Mouse (Mus musculus) limb, embryonic 10.5 days (tissue): ENCODE results near the gene Ccdc34. TPM values are rescaled to one million over a fixed set of nuclear protein-coding genes. Genes with fewer than 3 reads are reported as not detected.

ENCODE experiments used
- DNase-seq: peaks from one replicate; pipeline ENCODE4 v3.0.0-alpha.2; 2017; ENCODE audit warnings: low spot score
- H3K27ac ChIP-seq: fragments of 300-500 bp; sonication (generic); 2 replicates; pipeline ENCODE4 v1.5.1; 2016; ENCODE audit warnings: mild to moderate bottlenecking
- H3K27me3 ChIP-seq: fragments of 300-500 bp; sonication (generic); 2 replicates; pipeline ENCODE4 v1.6.1; 2016; ENCODE audit warnings: low read depth, mild to moderate bottlenecking; ENCODE audit not compliant: poor library complexity, severe bottlenecking
- H3K36me3 ChIP-seq: fragments of 300-500 bp; sonication (generic); 2 replicates; pipeline ENCODE4 v1.6.1; 2016; ENCODE audit warnings: mild to moderate bottlenecking, moderate library complexity
- H3K4me1 ChIP-seq: fragments of 300-500 bp; sonication (generic); 2 replicates; pipeline ENCODE4 v1.6.1; 2016
- H3K4me3 ChIP-seq: fragments of 300-500 bp; sonication (generic); 2 replicates; pipeline ENCODE4 v1.5.1; 2016; ENCODE audit warnings: mild to moderate bottlenecking, moderate library complexity
- H3K9me3 ChIP-seq: fragments of 300-500 bp; sonication (generic); replicated peaks from 2 replicates; pipeline ENCODE4 v1.6.1; 2016; ENCODE audit warnings: mild to moderate bottlenecking
- WGBS: fragments of 180-500 bp; shearing (Covaris S2); methylation state at CpG from one replicate; pipeline ENCODE4 v1.1.7; 2016; 5-methylcytosine and 5-hydroxymethylcytosine counted together
- polyA plus RNA-seq: library from polyadenylated mRNA; unstranded; fragments of >200 nt; fragmentation: Nextera tagmentation; extraction: Ambion mirVana; gene quantifications from 2 replicates; pipeline ENCODE4 v1.2.1, GENCODE M21; 2016

Ccdc34 gene
- polyA plus RNA-seq = 49.3 and 57.2 TPM in 2 replicates

- WGBS = under 1% methylated on average over 55 of the region's 55 CpGs
- H3K36me3 ChIP-seq = peaks cover 33% of the 10 kb centered on the region
- H3K27ac ChIP-seq = peak within 1 kb of the TSS; percentile 99
- DNase-seq = peak; percentile 96
- peak within 1 kb of the TSS; percentile 90 for H3K4me3 ChIP-seq
- peaks cover 22% of the 10 kb centered on the region for H3K4me1 ChIP-seq
- no peaks in the 10 kb centered on the region for H3K27me3 ChIP-seq
- H3K9me3 ChIP-seq = no peaks in the 10 kb centered on the region
Observed at GRCm38 (mm10) chr2:110017616-110018505, at the start of gene Ccdc34. Gene Ccdc34, plus strand, starts transcription at chr2:110017817.

GRCm38 (mm10) chr2:109969381-109969780 lies 48.2 kb upstream of the Ccdc34 start:
- no peaks in the 10 kb centered on the region for H3K27me3 ChIP-seq
- H3K36me3 ChIP-seq = no peaks in the 10 kb centered on the region
- H3K27ac ChIP-seq = no peak overlapping the region
- H3K4me1 ChIP-seq = peaks cover 23% of the 10 kb centered on the region
- DNase-seq = no peak
- no peaks in the 10 kb centered on the region for H3K9me3 ChIP-seq
- WGBS = 90% methylated on average over 3 of the region's 3 CpGs
- H3K4me3 ChIP-seq = no peak overlapping the region

- Histone ChIP-seq H3K36me3 (no peaks in the 10 kb centered on the region), H3K9me3 (no peaks in the 10 kb centered on the region), H3K4me3 (no peak overlapping the region), H3K27me3 (no peaks in the 10 kb centered on the region), H3K27ac (no peak overlapping the region), H3K4me1 (peaks cover 23% of the 10 kb centered on the region)
- DNase-seq = no peak
- WGBS = 58% methylated on average over 10 of the region's 10 CpGs
Observed at GRCm38 (mm10) chr2:109969926-109970532, 47.6 kb upstream of the Ccdc34 start.

DNA sequence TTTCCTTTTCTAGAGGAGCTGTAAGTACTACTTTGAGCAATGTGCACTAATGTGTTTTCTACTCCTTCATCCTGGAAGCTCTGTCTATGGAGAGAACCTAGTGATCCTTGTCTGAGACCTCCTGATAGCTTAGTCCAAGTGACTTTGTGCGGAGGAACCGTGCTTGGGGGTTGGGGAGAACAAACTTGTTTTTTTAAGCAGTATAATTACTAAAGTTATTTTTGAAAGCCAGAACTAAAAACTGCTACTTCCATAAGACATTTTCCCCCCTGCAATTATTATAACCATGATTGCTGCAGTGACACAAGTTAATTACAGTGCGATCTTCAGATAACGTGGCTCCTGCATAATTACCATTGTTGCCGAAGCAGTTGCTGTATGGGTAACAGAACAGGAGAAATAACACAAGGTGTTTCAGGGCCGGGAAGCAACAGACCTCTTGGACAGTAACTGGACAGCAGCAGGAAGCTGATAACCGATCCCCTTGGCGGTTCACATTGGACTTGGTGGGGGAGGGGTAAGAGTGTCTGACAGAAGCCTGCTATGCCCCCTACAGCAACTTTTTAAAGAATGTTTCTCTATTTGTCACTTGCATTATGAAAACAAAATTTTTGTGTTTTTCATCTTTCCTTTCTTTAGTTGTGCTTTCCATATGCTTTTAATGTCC lies 46.7 kb upstream of the Ccdc34 start:
- H3K9me3 ChIP-seq = no peaks in the 10 kb centered on the region
- peaks cover 6% of the 10 kb centered on the region for H3K36me3 ChIP-seq
- H3K27me3 ChIP-seq = no peaks in the 10 kb centered on the region
- H3K27ac ChIP-seq = no peak overlapping the region
- H3K4me3 ChIP-seq = no peak overlapping the region
- DNase-seq = no peak
- H3K4me1 ChIP-seq = peaks cover 23% of the 10 kb centered on the region
- WGBS = 66% methylated on average over 8 of the region's 8 CpGs

DNA sequence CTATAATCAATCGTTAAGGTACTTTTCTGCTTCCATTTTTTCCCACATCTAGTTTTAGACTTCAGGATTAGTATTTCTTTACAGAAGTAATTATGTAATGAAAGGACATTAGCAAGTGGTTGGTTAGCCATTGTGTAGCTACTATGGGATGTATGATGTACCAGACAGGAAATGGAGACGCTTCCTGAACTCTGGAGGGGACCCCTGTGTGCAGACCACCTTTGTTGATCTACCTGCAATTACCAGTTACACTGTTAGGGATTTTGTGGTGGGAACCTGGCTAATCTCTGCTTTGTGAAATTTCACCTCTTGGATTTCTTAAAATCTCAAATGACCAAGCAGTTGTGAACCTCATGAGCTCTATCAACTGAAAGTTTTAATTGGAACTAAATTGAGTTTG lies 45.3 kb upstream of the Ccdc34 start:
- Histone ChIP-seq H3K27me3 (no peaks in the 10 kb centered on the region), H3K27ac (no peak overlapping the region), H3K4me3 (no peak overlapping the region), H3K4me1 (peaks cover 23% of the 10 kb centered on the region), H3K36me3 (peaks cover 8% of the 10 kb centered on the region), H3K9me3 (no peaks in the 10 kb centered on the region)
- DNase-seq = no peak
- WGBS = 81% methylated on average over 2 of the region's 2 CpGs

GRCm38 (mm10) chr2:109972922-109973321 lies 44.7 kb upstream of the Ccdc34 start:
- DNase-seq = no peak
- no peaks in the 10 kb centered on the region for H3K9me3 ChIP-seq
- no peak overlapping the region for H3K27ac ChIP-seq
- 71% methylated on average over 7 of the region's 7 CpGs for WGBS
- H3K36me3 ChIP-seq = peaks cover 8% of the 10 kb centered on the region
- no peak overlapping the region for H3K4me3 ChIP-seq
- no peaks in the 10 kb centered on the region for H3K27me3 ChIP-seq
- H3K4me1 ChIP-seq = peaks cover 23% of the 10 kb centered on the region

DNA sequence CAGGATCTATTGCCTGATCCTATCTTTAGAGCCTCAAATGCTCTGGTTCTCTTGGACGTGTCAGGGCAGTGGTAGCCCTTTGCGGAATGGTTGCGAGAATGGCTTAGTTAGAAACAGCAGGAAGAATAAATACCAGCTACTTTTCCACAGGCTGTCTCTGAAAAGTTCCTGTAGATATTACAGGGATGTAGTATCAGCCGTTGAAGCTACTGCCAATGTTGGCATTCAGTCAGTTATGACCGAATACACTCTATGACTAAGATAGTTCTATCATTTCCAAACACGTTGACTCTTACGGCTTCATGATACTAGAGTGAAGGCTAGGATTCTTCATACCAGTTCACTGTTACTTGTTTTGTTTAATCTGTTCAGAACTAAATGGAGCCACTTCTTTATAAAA lies 42.8 kb upstream of the Ccdc34 start:
- no peaks in the 10 kb centered on the region for H3K27me3 ChIP-seq
- no peak overlapping the region for H3K4me3 ChIP-seq
- 97% methylated on average over 7 of the region's 7 CpGs for WGBS
- peaks cover 8% of the 10 kb centered on the region for H3K36me3 ChIP-seq
- H3K9me3 ChIP-seq = no peaks in the 10 kb centered on the region
- H3K4me1 ChIP-seq = peaks cover 18% of the 10 kb centered on the region
- DNase-seq = no peak
- no peak overlapping the region for H3K27ac ChIP-seq

GRCm38 (mm10) chr2:109976181-109976580 lies 41.4 kb upstream of the Ccdc34 start:
- peaks cover 8% of the 10 kb centered on the region for H3K36me3 ChIP-seq
- no peak for DNase-seq
- 74% methylated on average over 2 of the region's 2 CpGs for WGBS
- no peak overlapping the region for H3K27ac ChIP-seq
- H3K9me3 ChIP-seq = no peaks in the 10 kb centered on the region
- H3K27me3 ChIP-seq = no peaks in the 10 kb centered on the region
- H3K4me1 ChIP-seq = peaks cover 13% of the 10 kb centered on the region; the same call in 1 of the 2 replicates
- H3K4me3 ChIP-seq = no peak overlapping the region

- WGBS = 87% methylated on average over 6 of the region's 6 CpGs
- no peaks in the 10 kb centered on the region for H3K9me3 ChIP-seq
- H3K36me3 ChIP-seq = peaks cover 8% of the 10 kb centered on the region
- peaks cover 10% of the 10 kb centered on the region; the same call in 1 of the 2 replicates for H3K4me1 ChIP-seq
- no peak overlapping the region for H3K27ac ChIP-seq
- no peak overlapping the region for H3K4me3 ChIP-seq
- DNase-seq = no peak
- no peaks in the 10 kb centered on the region for H3K27me3 ChIP-seq
Observed at GRCm38 (mm10) chr2:109977322-109977721, 40.3 kb upstream of the Ccdc34 start.

DNA sequence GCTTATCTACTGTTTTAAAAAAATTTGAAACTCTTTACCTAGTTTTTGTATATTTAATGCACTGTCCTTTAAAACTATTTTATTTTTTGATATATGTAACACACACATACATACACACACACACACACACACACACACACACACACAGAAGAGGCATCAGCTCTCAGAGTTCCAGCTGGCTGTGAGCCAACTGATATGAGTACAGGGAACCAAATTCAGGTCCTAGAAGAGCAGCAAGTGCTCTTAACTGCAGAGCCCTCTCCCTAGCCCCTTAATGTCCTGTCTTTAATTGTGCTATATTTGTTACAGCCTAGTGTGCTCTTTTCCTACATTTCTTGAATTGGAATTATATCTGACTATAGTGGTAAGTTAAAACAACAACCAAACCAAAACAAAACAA lies 38.4 kb upstream of the Ccdc34 start:
- Histone ChIP-seq H3K36me3 (peaks cover 8% of the 10 kb centered on the region), H3K4me1 (no peaks in the 10 kb centered on the region), H3K27ac (no peak overlapping the region), H3K4me3 (no peak overlapping the region), H3K9me3 (no peaks in the 10 kb centered on the region), H3K27me3 (no peaks in the 10 kb centered on the region)
- DNase-seq = no peak

- Histone ChIP-seq H3K4me1 (peaks cover 40% of the 10 kb centered on the region), H3K27ac (no peak overlapping the region), H3K36me3 (0 out of 2 replicates have a peak, but pooled peaks cover 2% of the 10 kb centered on the region), H3K4me3 (no peak overlapping the region), H3K27me3 (no peaks in the 10 kb centered on the region), H3K9me3 (no peaks in the 10 kb centered on the region)
- 92% methylated on average over 6 of the region's 6 CpGs for WGBS
- DNase-seq = no peak
Observed at GRCm38 (mm10) chr2:109983435-109983834, 34.2 kb upstream of the Ccdc34 start.

GRCm38 (mm10) chr2:109984930-109985329 lies 32.7 kb upstream of the Ccdc34 start:
- Histone ChIP-seq H3K27me3 (no peaks in the 10 kb centered on the region), H3K9me3 (no peaks in the 10 kb centered on the region), H3K36me3 (0 out of 2 replicates have a peak, but pooled peaks cover 2% of the 10 kb centered on the region), H3K27ac (no peak overlapping the region), H3K4me1 (peaks cover 55% of the 10 kb centered on the region), H3K4me3 (no peak overlapping the region)
- DNase-seq = no peak
- 69% methylated on average over 1 of the region's 1 CpGs for WGBS

GRCm38 (mm10) chr2:109985560-109985959 lies 32.1 kb upstream of the Ccdc34 start:
- DNase-seq = no peak
- Histone ChIP-seq H3K36me3 (0 out of 2 replicates have a peak, but pooled peaks cover 2% of the 10 kb centered on the region), H3K9me3 (no peaks in the 10 kb centered on the region), H3K27ac (no peak overlapping the region), H3K27me3 (no peaks in the 10 kb centered on the region), H3K4me3 (no peak overlapping the region), H3K4me1 (peaks cover 61% of the 10 kb centered on the region)
- WGBS = 77% methylated on average over 9 of the region's 9 CpGs
